Mouse (Mus musculus) midbrain, embryonic 16.5 days (tissue): ENCODE results near the gene Setd1a. TPM values are rescaled to one million over a fixed set of nuclear protein-coding genes. Genes with fewer than 3 reads are reported as not detected.
"Not testable (repeated sequence)": the region's sequence is repeated elsewhere in the genome, so short reads cannot be mapped to it uniquely, and the experiment has no call there.

Source experiments
- ATAC-seq: fragments of 200-750 bp; cut with Nextera tagmentation; 2 replicates; pipeline ENCODE4 v1.8.0; 2017; ENCODE audit warnings: moderate TSS enrichment
- H3K27ac ChIP-seq: fragments of 300-500 bp; sonication (generic); 2 replicates; pipeline ENCODE4 v1.5.1; 2014; ENCODE audit warnings: mild to moderate bottlenecking, low read length, mixed read lengths
- H3K27me3 ChIP-seq: fragments of 300-500 bp; sonication (generic); 2 replicates; pipeline ENCODE4 v1.6.1; 2014; ENCODE audit warnings: low read depth, low read length, mixed read lengths; ENCODE audit not compliant: control insufficient read depth, insufficient read depth
- H3K36me3 ChIP-seq: fragments of 300-500 bp; sonication (generic); 2 replicates; pipeline ENCODE4 v1.6.1; 2014; ENCODE audit warnings: mild to moderate bottlenecking, low read length, moderate library complexity, mixed read lengths; ENCODE audit not compliant: control insufficient read depth, insufficient read depth
- H3K4me1 ChIP-seq: fragments of 300-500 bp; sonication (generic); 2 replicates; pipeline ENCODE4 v1.6.1; 2014; ENCODE audit warnings: mild to moderate bottlenecking, low read length, mixed read lengths; ENCODE audit not compliant: control insufficient read depth, insufficient read depth
- H3K4me2 ChIP-seq: fragments of 300-500 bp; sonication (generic); 2 replicates; pipeline ENCODE4 v1.6.1; 2014; ENCODE audit warnings: mild to moderate bottlenecking, low read length, mixed read lengths
- H3K4me3 ChIP-seq: fragments of 300-500 bp; sonication (generic); 2 replicates; pipeline ENCODE4 v1.5.1; 2014; ENCODE audit warnings: low read depth, mild to moderate bottlenecking, low read length, moderate library complexity, mixed read lengths
- H3K9ac ChIP-seq: fragments of 300-500 bp; sonication (generic); 2 replicates; pipeline ENCODE4 v1.6.1; 2014; ENCODE audit warnings: low read depth, low read length, mixed read lengths
- H3K9me3 ChIP-seq: fragments of 300-500 bp; sonication (generic); replicated peaks from 2 replicates; pipeline ENCODE4 v1.6.1; 2014; ENCODE audit warnings: mild to moderate bottlenecking, low read length, mixed read lengths; ENCODE audit not compliant: control insufficient read depth, poor library complexity, severe bottlenecking
- WGBS: fragments of 180-500 bp; shearing (Covaris S2); extraction: QIAGEN DNeasy Blood & Tissue Kit; methylation state at CpG from one replicate; pipeline ENCODE4 v1.1.7; 2014; 5-methylcytosine and 5-hydroxymethylcytosine counted together
- polyA plus RNA-seq: library from polyadenylated mRNA; unstranded; fragments of >200 nt; fragmentation: Nextera tagmentation; extraction: Ambion mirVana; gene quantifications from 2 replicates; pipeline ENCODE4 v1.2.1, GENCODE M21; 2015

Gene Setd1a
- polyA plus RNA-seq, 1 experiment from 2014 or later = 12.8 TPM

DNA sequence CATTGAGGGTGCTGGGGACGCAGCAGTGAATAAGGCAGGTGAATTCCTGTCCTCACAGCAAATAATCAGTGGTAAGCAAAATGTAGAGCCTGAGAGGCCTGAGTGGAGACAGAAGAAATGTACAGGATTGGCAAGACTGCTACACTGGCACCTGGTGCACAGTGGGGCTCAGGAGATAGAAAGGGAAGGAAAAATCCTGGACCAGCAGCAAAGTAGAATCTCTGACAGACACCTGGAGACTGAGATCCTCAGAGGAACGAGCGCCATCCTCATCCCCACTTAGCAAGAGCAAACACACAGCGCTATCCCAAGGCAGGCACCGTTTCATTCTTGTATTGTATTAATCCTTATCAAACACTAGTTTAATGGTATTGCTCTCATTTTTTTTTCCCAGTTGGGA lies 61.0 kb downstream of the Setd1a start:
- H3K4me3 ChIP-seq = no peak overlapping the region
- H3K9ac ChIP-seq = no peak overlapping the region
- H3K27ac ChIP-seq = no peak overlapping the region
- H3K27me3 ChIP-seq = no peaks in the 10 kb centered on the region
- WGBS = 84% methylated on average over 5 of the region's 5 CpGs
- no peaks in the 10 kb centered on the region for H3K9me3 ChIP-seq
- no peak overlapping the region for H3K4me2 ChIP-seq
- H3K4me1 ChIP-seq = peaks cover 8% of the 10 kb centered on the region; the same call in 1 of the 2 replicates
- H3K36me3 ChIP-seq = no peaks in the 10 kb centered on the region
- ATAC-seq = no peak

DNA sequence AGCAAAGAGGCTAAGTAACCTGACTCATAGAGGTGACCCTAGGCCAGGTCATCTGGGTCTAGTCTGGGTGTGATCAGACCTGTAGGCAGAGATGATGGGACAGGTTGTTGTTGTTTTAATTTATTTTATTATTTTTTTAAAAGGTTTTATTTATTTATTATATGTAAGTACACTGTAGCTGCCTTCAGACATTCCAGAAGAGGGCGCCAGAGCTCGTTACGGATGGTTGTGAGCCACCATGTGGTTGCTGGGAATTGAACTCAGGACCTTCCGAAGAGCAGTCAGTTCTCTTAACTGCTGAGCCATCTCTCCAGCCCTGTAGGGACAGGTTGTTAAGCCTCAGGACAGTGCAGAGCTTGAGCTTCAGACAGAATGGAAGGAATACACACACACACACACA lies 61.4 kb downstream of the Setd1a start:
- not testable (repeated sequence) for H3K4me2 ChIP-seq, ATAC-seq, H3K9ac ChIP-seq, H3K9me3 ChIP-seq, H3K36me3 ChIP-seq, H3K27ac ChIP-seq, H3K4me3 ChIP-seq, H3K27me3 ChIP-seq
- H3K4me1 ChIP-seq = peaks cover 12% of the 10 kb centered on the region; the same call in 1 of the 2 replicates
- WGBS = 73% methylated on average over 4 of the region's 4 CpGs

DNA sequence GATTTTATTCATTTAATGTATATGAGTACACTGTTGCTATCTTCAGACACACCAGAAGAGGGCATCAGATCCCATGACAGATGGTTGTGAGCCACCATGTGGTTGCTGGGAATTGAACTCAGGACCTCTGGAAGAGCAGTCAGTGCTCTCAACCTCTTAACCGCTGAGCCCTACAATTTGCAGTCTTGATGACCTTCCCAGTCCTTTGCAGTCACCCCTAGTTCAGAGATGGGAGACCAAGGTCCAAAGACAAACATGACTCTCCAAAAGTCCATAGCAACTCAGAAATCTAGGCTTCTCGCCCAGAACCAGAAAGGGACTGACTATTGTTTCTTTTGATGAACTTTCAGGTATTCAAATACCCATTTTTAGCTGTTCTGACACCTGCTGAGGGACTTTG lies 63.6 kb downstream of the Setd1a start:
- not testable (repeated sequence) for ATAC-seq, H3K9ac ChIP-seq, H3K4me3 ChIP-seq, H3K36me3 ChIP-seq, H3K9me3 ChIP-seq, H3K4me2 ChIP-seq, H3K27ac ChIP-seq, H3K27me3 ChIP-seq
- H3K4me1 ChIP-seq = peaks cover 14% of the 10 kb centered on the region; the same call in 1 of the 2 replicates
- 84% methylated on average over 2 of the region's 2 CpGs for WGBS

DNA sequence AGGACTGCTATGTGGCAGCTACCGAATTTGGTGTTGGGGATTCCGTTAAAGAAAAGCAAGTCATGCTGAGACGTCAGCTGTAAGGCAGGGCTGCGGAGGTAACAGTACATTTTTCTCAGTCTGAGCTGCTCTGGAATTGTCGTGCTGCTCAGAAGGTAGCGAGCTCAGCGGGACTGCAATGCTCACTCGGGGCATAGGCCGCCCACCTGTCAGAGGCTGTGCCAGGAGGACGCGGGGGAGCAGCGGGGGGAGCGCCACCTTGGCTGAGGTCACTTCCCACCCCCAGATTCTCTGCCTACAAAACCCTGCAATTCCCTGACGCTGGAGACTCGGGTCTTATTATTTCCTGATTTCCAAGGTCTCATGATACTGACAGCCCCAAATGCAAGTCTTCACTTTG lies 64.4 kb downstream of the Setd1a start:
- no peaks in the 10 kb centered on the region for H3K36me3 ChIP-seq
- H3K4me3 ChIP-seq = peak overlapping the region; percentile 55
- peak; percentile 9; the same call in 1 of the 2 replicates for ATAC-seq
- H3K9me3 ChIP-seq = no peaks in the 10 kb centered on the region
- peak overlapping the region; percentile 74 for H3K9ac ChIP-seq
- H3K27ac ChIP-seq = peak overlapping the region; percentile 88
- H3K4me1 ChIP-seq = peaks cover 14% of the 10 kb centered on the region; the same call in 1 of the 2 replicates
- peak overlapping the region; percentile 98 for H3K4me2 ChIP-seq
- 4% methylated on average over 15 of the region's 15 CpGs for WGBS
- no peaks in the 10 kb centered on the region for H3K27me3 ChIP-seq

DNA sequence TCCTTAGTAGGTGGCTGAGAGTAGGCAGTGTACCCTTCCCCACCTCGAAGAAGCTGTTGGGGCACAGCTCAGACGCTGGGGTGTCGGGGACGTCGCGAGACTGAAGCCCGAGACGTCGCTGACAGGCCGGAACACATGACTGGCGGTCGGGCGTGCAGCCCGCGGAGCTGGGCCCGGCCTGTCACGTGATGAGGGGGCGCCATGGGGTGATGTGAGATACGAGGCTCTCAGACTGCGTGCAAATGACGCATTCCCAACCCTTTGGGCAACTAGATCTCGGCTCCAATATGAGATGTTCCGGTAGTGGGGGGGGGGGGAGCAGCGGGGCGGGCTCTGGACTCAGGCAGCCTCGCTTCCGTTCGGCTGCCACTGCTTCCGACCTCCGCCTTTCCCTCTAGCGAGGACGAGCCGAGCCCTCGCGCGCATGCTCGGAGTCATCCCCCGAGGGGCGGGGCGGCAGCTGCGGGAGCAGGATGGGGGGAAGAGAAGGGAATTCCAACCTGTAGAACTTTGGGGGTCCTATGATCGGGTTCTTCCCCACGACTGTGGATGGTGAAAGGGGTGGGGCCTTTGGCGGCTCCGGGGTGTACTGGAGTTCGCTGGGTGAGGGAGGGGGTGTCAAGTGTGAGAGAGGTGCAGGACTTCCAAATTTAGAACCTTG lies 65.0 kb downstream of the Setd1a start:
- peak overlapping the region; percentile 98 for H3K4me2 ChIP-seq
- H3K4me3 ChIP-seq = peak overlapping the region; percentile 55
- H3K27ac ChIP-seq = peak overlapping the region; percentile 88
- H3K36me3 ChIP-seq = no peaks in the 10 kb centered on the region
- ATAC-seq = peak; percentile 95
- under 1% methylated on average over 28 of the region's 46 CpGs for WGBS
- no peaks in the 10 kb centered on the region for H3K27me3 ChIP-seq
- H3K9ac ChIP-seq = peak overlapping the region; percentile 74
- H3K9me3 ChIP-seq = no peaks in the 10 kb centered on the region
- peaks cover 14% of the 10 kb centered on the region; the same call in 1 of the 2 replicates for H3K4me1 ChIP-seq

DNA sequence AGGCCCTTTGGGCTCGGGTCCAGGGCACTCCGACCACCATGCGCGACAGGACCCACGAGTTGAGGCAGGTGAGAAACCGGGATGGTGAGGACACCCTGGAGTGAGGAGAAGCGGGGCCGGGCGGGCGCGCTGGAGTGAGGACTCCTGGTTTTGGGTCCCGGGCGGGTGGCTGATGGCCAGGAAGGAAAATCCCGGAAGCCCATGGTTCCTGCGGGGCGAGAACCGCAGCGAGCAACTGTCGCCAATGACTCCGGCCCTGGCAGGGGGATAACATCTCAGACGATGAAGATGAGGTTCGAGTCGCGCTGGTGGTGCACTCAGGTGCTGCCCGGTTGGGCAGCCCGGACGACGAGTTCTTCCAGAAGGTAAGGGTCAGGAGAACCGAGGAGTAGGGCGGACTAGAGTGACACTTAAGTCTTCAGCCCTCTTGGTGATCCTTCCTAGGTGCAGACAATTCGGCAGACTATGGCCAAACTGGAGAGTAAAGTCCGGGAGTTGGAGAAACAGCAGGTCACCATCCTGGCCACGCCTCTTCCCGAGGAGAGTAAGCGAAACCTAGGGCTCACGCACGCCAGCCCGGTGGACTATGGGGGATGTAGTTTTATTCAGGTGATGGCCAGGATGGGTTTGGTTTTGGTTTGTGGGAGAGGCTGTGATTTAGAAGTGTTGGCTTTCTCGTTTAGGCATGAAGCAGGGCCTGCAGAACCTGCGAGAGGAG lies 65.7 kb downstream of the Setd1a start:
- H3K9ac ChIP-seq = peak overlapping the region; percentile 74
- peak overlapping the region; percentile 98 for H3K4me2 ChIP-seq
- WGBS = under 1% methylated on average over 40 of the region's 40 CpGs
- H3K4me3 ChIP-seq = peak overlapping the region; percentile 55
- no peaks in the 10 kb centered on the region for H3K36me3 ChIP-seq
- ATAC-seq = peak; percentile 72
- peak overlapping the region; percentile 88 for H3K27ac ChIP-seq
- no peaks in the 10 kb centered on the region for H3K9me3 ChIP-seq
- H3K4me1 ChIP-seq = peaks cover 14% of the 10 kb centered on the region; the same call in 1 of the 2 replicates
- no peaks in the 10 kb centered on the region for H3K27me3 ChIP-seq

Other genes with a start within 250 kb of the Setd1a start
- gene Tmem265, start 215.3 kb upstream of the Setd1a start, polyA plus RNA-seq = 8.5 and 9.4 TPM in 2 replicates
- gene Phkg2, start 203.3 kb upstream of the Setd1a start, polyA plus RNA-seq = 59.4 and 62.5 TPM in 2 replicates
- gene Ccdc189, start 188.1 kb upstream of the Setd1a start, polyA plus RNA-seq = 10.2 and 11.9 TPM in 2 replicates
- 50.3 and 56.7 TPM in 2 replicates for gene Rnf40, start 187.9 kb upstream of the Setd1a start, polyA plus RNA-seq
- 18.3 and 22.4 TPM in 2 replicates for gene Zfp629, start 160.9 kb upstream of the Setd1a start, polyA plus RNA-seq
- 41.7 and 43.2 TPM in 2 replicates for gene Bcl7c, start 67.7 kb upstream of the Setd1a start, polyA plus RNA-seq
- 3.2 and 3.3 TPM in 2 replicates for gene Ctf1, start 63.9 kb upstream of the Setd1a start, polyA plus RNA-seq
- gene Ctf2, start 44.5 kb upstream of the Setd1a start, polyA plus RNA-seq = 0.10 TPM in 1 of 2 replicates, not detected in the other
- 7.4 and 8.0 TPM in 2 replicates for gene Fbxl19, start 32.1 kb upstream of the Setd1a start, polyA plus RNA-seq
- gene Orai3, start 6.9 kb upstream of the Setd1a start, polyA plus RNA-seq = 8.8 TPM in 2 replicates
- gene Gm49388, start 8.9 kb downstream of the Setd1a start, polyA plus RNA-seq = not detected in 2 replicates
- gene Hsd3b7, start 23.9 kb downstream of the Setd1a start, polyA plus RNA-seq = 8.4 and 10.3 TPM in 2 replicates
- 18.3 and 19.7 TPM in 2 replicates for gene Stx4a, start 47.6 kb downstream of the Setd1a start, polyA plus RNA-seq
- gene Stx1b, start 47.9 kb downstream of the Setd1a start, polyA plus RNA-seq = 66.5 and 82.2 TPM in 2 replicates
- gene Zfp646, start 99.6 kb downstream of the Setd1a start, polyA plus RNA-seq = 8.3 and 10.6 TPM in 2 replicates
- gene Zfp668, start 100.2 kb downstream of the Setd1a start, polyA plus RNA-seq = 37.8 and 38.8 TPM in 2 replicates
- 1.1 and 1.2 TPM in 2 replicates for gene Prss53, start 114.3 kb downstream of the Setd1a start, polyA plus RNA-seq
- gene Gm21974, start 118.8 kb downstream of the Setd1a start, polyA plus RNA-seq = not detected in 2 replicates
- gene Vkorc1, start 118.9 kb downstream of the Setd1a start, polyA plus RNA-seq = 55.1 and 59.5 TPM in 2 replicates
- 61.3 and 67.1 TPM in 2 replicates for gene Bckdk, start 127.4 kb downstream of the Setd1a start, polyA plus RNA-seq
- gene Kat8, start 135.8 kb downstream of the Setd1a start, polyA plus RNA-seq = 46.9 and 48.3 TPM in 2 replicates
- gene Prss8, start 153.4 kb downstream of the Setd1a start, polyA plus RNA-seq = 0.20 and 0.27 TPM in 2 replicates
- gene Prss36, start 170.1 kb downstream of the Setd1a start, polyA plus RNA-seq = 12.2 and 13.4 TPM in 2 replicates
- gene Fus, start 190.8 kb downstream of the Setd1a start, polyA plus RNA-seq = 283 and 325 TPM in 2 replicates
- gene Pycard, start 217.2 kb downstream of the Setd1a start, polyA plus RNA-seq = 2.3 and 6.9 TPM in 2 replicates
- not detected in 2 replicates for gene Trim72, start 227.3 kb downstream of the Setd1a start, polyA plus RNA-seq